Mouse (Mus musculus) mouse trophoblast stem cell (cell line): ENCODE measurements around the gene Hs2st1.

ENCODE experiments used
- in situ Hi-C, 2 experiments: fragments of 300-500 bp; cut with MseI, MboI; formaldehyde crosslinking; loops; 2 replicates in 1 of 2; 3 replicates in 1 of 2; pipeline ENCODE4 v1.15.1; 2025

The Hs2st1 gene

DNA sequence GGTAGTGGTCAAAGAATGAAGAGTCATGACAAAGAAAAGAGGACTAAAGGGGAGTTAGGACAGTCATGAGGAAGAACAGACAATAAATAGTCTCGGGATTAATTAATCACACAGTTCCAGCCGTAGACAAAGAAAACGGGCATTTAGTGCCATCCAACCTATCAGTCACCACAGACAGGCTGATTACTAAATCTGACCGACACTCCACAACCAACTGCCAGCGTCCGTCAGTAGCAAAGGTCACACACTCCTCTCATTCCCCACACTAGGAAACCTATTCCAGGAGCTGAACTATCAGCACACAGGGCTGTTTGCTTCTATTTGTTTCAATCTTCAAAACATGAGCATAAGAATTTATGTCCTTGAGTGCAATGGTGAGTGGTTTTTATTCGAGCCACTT lies 16.0 kb downstream of the Hs2st1 start:
- in situ Hi-C loops = no loop called here

- in situ Hi-C loops = no loop called here
Measured at GRCm38 (mm10) chr3:144551416-144551815, 18.6 kb downstream of the Hs2st1 start.

GRCm38 (mm10) chr3:144550659-144551058 lies 19.3 kb downstream of the Hs2st1 start:
- in situ Hi-C loops = no loop called here

DNA sequence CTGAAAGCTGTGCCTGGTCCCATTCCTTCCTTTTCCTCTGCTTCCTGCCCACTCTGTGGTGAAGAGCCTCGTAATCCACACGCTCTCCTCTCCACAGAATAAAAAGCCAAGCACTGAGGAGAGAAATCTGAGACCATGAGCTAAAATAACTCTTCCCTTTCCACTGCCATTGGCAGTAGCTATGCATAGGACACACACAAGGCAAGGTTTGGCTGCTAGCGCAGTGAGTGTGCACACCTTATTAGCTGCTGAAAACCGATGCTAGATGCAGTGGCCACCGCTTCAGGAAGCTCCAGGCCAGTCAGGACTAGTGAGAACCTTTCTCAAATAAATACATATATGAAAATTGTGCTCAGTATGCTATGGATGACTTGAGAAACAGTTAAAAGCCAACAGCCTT lies 19.9 kb downstream of the Hs2st1 start:
- in situ Hi-C loops = no loop called here

- in situ Hi-C loops = no loop called here
Measured at GRCm38 (mm10) chr3:144548186-144548845, 21.7 kb downstream of the Hs2st1 start.

- in situ Hi-C loops = no loop called here
Measured at GRCm38 (mm10) chr3:144546490-144546889, 23.5 kb downstream of the Hs2st1 start.

- in situ Hi-C loops = no loop called here
Measured at GRCm38 (mm10) chr3:144545832-144546231, 24.1 kb downstream of the Hs2st1 start.

GRCm38 (mm10) chr3:144545152-144545551 lies 24.8 kb downstream of the Hs2st1 start:
- in situ Hi-C loops = no loop called here

- in situ Hi-C loops = no loop called here
Measured at GRCm38 (mm10) chr3:144541906-144542438, 28.0 kb downstream of the Hs2st1 start.

GRCm38 (mm10) chr3:144540805-144541204 lies 29.2 kb downstream of the Hs2st1 start:
- in situ Hi-C loops = no loop called here

DNA sequence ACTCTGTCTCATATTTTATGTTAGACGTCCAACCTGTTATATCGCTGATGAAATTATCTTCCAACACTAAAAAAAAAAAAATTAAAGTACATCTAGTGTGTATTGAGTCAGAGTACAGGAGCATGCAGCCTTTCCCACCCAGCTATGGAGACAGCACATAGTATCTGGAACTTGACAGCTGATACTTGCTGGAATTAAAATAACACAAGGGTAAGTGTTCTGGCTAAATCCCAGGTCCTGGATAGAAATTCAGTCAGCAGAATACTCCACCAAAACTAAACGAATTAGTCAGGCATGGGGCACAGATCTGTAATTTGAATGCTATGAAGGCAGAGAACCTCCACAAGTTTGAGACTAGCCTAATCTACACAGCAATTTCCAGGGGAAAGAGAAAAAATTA lies 30.9 kb downstream of the Hs2st1 start:
- in situ Hi-C loops = no loop called here

DNA sequence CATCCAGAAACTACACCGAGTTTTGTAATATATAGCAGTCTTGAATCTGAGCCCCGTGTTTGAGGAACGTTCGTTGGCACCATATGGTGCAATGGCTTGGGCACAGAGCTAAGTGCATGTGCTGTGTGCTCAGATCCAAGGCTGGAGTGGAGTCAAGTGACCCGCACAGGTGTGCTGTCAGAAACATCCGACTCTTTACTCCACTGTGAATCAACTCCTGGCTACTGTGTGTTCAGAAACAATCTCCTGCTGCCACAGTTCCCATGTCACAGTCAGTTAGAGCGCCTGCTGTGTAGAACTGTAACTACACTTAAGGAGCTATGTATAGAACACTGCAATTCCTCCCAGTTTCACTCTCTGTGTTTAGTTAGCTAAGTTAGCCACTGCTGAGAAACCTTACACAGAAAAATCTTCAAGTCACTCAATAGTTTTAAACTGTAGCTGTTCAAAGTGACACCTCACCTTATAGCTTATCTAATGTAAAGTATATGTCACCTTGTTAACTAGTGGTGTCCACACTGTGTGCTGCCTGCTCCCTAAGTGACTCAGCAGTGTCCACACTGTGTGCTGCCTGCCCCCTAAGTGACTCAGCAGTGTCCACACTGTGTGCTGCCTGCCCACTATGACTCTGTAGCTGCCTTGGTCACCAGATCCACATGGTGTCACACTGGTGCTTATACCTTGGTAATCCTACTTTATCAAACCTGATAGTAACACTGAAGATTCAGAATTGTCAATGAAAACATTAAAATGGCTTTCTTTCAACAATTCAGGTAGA lies 32.7 kb downstream of the Hs2st1 start:
- in situ Hi-C loops = no loop called here

DNA sequence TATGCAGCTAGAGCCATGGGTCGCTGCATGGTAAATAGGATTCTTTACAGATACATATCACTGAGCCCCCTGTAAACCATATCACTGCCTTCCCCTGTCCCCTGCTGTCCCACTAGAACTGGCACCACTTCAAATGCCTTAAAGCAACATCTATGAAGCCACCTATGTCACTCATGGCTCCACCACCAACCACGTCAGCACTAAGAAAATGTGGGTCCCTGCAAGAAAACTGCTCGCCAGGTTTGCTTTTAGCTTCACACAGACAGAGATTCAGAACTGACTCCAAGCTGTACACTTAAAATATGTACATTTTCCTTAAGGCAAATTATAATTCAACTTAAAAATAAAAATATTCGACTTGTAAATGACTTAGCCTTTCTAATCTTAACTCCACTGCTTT lies 34.9 kb downstream of the Hs2st1 start:
- in situ Hi-C loops = no loop called here

DNA sequence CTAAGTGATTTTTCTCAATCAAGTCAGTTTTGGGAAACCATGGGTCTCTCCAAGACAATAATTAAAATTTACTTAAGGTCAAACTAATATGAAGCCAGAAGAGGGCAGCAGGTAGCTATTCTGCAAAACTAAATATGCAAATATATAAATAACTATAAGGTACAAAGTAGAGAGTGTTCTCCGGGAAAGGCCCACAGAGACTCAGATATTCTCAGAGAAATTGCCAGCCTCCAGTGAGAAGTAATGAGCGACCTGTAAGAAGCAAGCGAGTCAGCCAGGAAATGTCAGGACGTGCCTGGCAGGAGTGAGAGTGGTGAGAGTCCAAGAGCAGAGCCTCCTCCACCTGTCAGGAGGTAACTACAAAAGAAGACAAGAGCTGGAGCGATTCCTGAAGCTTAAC lies 39.0 kb downstream of the Hs2st1 start:
- in situ Hi-C loops = no loop called here

DNA sequence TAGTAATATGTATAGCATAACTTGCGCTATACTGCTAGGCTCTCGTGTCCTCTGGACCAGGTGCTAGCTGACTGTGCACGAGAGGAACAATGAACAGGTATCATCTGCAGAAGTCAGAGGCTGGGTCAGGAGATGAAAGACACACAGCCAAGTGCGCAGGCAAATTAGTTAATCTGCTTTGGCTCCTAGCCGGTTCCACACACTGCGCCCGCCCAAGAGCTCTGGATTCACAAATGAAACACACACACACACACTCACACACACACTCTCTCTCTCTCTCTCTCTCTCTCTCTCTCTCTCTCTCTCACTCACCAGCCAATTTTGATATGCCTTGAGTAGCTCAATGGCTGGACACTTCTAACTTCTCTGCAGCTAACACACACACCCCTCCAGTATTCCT lies 42.1 kb downstream of the Hs2st1 start:
- in situ Hi-C loops = no loop called here

GRCm38 (mm10) chr3:144519581-144520272 lies 50.3 kb downstream of the Hs2st1 start:
- in situ Hi-C loops = no loop called here

DNA sequence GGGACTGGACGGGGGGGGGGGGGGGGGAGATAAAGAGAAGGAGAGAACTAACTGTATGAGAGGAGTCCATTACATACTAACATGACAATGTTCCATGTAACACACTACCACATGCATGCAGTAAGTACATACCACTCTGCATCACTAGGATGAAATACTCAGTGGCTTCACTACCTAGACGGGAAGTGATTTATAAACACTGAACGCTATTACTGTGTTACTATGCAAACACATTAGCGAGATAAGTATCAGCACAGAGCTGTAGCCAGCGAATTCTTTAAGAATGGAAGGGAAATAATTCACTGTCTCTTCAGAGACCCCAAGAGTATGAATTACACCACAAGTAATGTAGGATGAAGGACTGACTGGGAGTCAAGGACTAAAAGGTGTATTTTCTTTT lies 51.1 kb downstream of the Hs2st1 start:
- in situ Hi-C loops = no loop called here

DNA sequence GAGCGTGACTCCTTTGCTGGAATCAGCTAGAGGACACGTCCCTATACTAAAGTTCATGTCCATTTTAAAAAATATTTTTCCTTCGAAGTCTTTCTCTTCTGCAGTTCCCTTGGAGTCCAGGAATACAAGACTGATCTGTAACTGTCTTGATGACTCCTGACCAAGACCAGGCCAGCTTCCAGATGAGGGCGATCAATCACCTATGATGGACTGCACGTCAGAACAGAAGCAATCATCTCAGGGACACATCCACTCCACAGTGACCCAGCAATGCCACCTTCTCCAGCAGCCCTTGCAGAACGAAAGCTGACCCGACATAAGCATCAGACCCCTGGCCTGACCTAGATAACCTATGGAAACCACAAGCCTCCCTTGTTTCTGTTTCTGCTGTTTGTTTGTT lies 54.7 kb downstream of the Hs2st1 start:
- in situ Hi-C loops = no loop called here

DNA sequence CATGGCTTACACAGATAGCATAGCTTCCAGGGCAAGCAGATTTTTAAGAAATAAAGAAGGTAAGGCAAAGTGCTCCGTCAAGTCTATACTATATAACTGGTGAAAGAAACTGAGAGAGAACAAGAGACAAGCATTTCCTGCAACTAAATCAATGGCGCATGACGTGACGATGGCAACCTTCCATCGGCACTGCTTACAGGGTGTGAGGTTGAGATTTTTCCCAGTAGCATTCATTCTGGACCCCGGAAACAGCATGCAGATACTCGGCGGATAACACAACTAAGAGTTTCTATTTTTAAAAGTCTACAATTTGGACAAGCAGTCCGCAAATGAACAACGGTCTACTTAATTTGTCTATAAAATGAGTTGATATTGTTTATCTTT lies 55.9 kb downstream of the Hs2st1 start:
- in situ Hi-C loops = no loop called here

GRCm38 (mm10) chr3:144513169-144514121 lies 56.5 kb downstream of the Hs2st1 start:
- in situ Hi-C loops = no loop called here

- in situ Hi-C loops = no loop called here
Measured at GRCm38 (mm10) chr3:144510724-144511123, 59.3 kb downstream of the Hs2st1 start.
